Mouse (Mus musculus): ENCODE data around the gene Eif3l. TPM values are rescaled to one million over a fixed set of nuclear protein-coding genes. Genes with fewer than 3 reads are reported as not detected.

The Eif3l gene
- polyA plus RNA-seq, 1 experiment from 2014 or later: 177 TPM

- H3K9ac ChIP-seq: no peak overlapping the region
- no peak overlapping the region for H3K4me2 ChIP-seq
- H3K4me3 ChIP-seq: no peak overlapping the region
- H3K27ac ChIP-seq (replicated peaks): no peak overlapping the region
- ATAC-seq (ENCODE audit: low FRiP score, low read depth): no peak
- peaks cover 10% of the 10 kb centered on the region for H3K4me1 ChIP-seq (replicated peaks)
- WGBS: 95% methylated on average over 7 of the region's 7 CpGs
- no peaks in the 10 kb centered on the region for H3K9me3 ChIP-seq
- H3K27me3 ChIP-seq: no peaks in the 10 kb centered on the region
- H3K36me3 ChIP-seq: peaks cover 78% of the 10 kb centered on the region
Measured at GRCm38 (mm10) chr15:79056601-79057000, 18.4 kb upstream of the Eif3l start.

GRCm38 (mm10) chr15:79057850-79058249, 17.1 kb upstream of the Eif3l start:
- no peak overlapping the region for H3K4me2 ChIP-seq
- ATAC-seq (ENCODE audit: low FRiP score, low read depth): no peak
- H3K27ac ChIP-seq (replicated peaks): no peak overlapping the region
- H3K27me3 ChIP-seq: no peaks in the 10 kb centered on the region
- no peak overlapping the region for H3K9ac ChIP-seq
- no peaks in the 10 kb centered on the region for H3K9me3 ChIP-seq
- peaks cover 16% of the 10 kb centered on the region for H3K4me1 ChIP-seq (replicated peaks)
- H3K36me3 ChIP-seq: peaks cover 73% of the 10 kb centered on the region
- WGBS: 90% methylated on average over 6 of the region's 6 CpGs
- H3K4me3 ChIP-seq: no peak overlapping the region

- Histone ChIP-seq H3K4me2 (peak overlapping the region; percentile 79), H3K36me3 (peaks cover 42% of the 10 kb centered on the region)
- 85% methylated on average over 14 of the region's 14 CpGs for WGBS
Measured at GRCm38 (mm10) chr15:79060887-79061565, 14.0 kb upstream of the Eif3l start.

GRCm38 (mm10) chr15:79062376-79063159, 12.4 kb upstream of the Eif3l start, which contains the start of gene Ankrd54:
Ankrd54 (minus strand) TSS chr15:79062893.
- H3K4me2 ChIP-seq: peak within 1 kb of the TSS; percentile 79
- peaks cover 22% of the 10 kb centered on the region for H3K4me1 ChIP-seq (replicated peaks)
- peak within 1 kb of the TSS; percentile 83 for H3K27ac ChIP-seq (replicated peaks)
- ATAC-seq (ENCODE audit: low FRiP score, low read depth): peak; percentile 100
- peaks cover 27% of the 10 kb centered on the region for H3K36me3 ChIP-seq
- no peaks in the 10 kb centered on the region for H3K27me3 ChIP-seq
- WGBS: under 1% methylated on average over 80 of the region's 80 CpGs
- H3K4me3 ChIP-seq: peak within 1 kb of the TSS; percentile 70
- no peaks in the 10 kb centered on the region for H3K9me3 ChIP-seq
- peak within 1 kb of the TSS; percentile 79 for H3K9ac ChIP-seq

More at GRCm38 (mm10) chr15:79060887-79061565, 14.0 kb upstream of the Eif3l start:
- no peak for ATAC-seq (ENCODE audit: low FRiP score, low read depth)
- H3K27me3 ChIP-seq: no peaks in the 10 kb centered on the region
- no peaks in the 10 kb centered on the region for H3K9me3 ChIP-seq
- H3K4me3 ChIP-seq: no peak overlapping the region
- no peak overlapping the region for H3K9ac ChIP-seq
- no peak overlapping the region for H3K27ac ChIP-seq (replicated peaks)
- H3K4me1 ChIP-seq (replicated peaks): peaks cover 22% of the 10 kb centered on the region

GRCm38 (mm10) chr15:79063160-79063740, 11.7 kb upstream of the Eif3l start:
- Histone ChIP-seq H3K4me2 (peak overlapping the region; percentile 59), H3K9me3 (no peaks in the 10 kb centered on the region), H3K4me1 (replicated peaks) (peaks cover 22% of the 10 kb centered on the region), H3K4me3 (peak overlapping the region; percentile 35), H3K9ac (peak overlapping the region; percentile 35; the same call in 1 of the 2 replicates), H3K27ac (replicated peaks) (peak overlapping the region; percentile 68), H3K27me3 (no peaks in the 10 kb centered on the region), H3K36me3 (peaks cover 23% of the 10 kb centered on the region)
- 8% methylated on average over 14 of the region's 14 CpGs for WGBS
- no peak for ATAC-seq (ENCODE audit: low FRiP score, low read depth)

- Histone ChIP-seq H3K9ac (no peak overlapping the region), H3K4me2 (no peak overlapping the region), H3K27ac (replicated peaks) (no peak overlapping the region), H3K4me1 (replicated peaks) (peaks cover 22% of the 10 kb centered on the region), H3K9me3 (no peaks in the 10 kb centered on the region), H3K27me3 (no peaks in the 10 kb centered on the region), H3K4me3 (no peak overlapping the region), H3K36me3 (peaks cover 5% of the 10 kb centered on the region; the same call in 1 of the 2 replicates)
- ATAC-seq (ENCODE audit: low FRiP score, low read depth): no peak
- WGBS: 65% methylated on average over 8 of the region's 8 CpGs
Measured at GRCm38 (mm10) chr15:79065086-79065770, 9.8 kb upstream of the Eif3l start.

GRCm38 (mm10) chr15:79066276-79066675, 8.7 kb upstream of the Eif3l start:
- Histone ChIP-seq H3K27me3 (no peaks in the 10 kb centered on the region), H3K9me3 (no peaks in the 10 kb centered on the region), H3K9ac (no peak overlapping the region), H3K36me3 (no peaks in the 10 kb centered on the region), H3K4me3 (no peak overlapping the region), H3K27ac (replicated peaks) (no peak overlapping the region), H3K4me2 (no peak overlapping the region), H3K4me1 (replicated peaks) (peaks cover 15% of the 10 kb centered on the region)
- no peak for ATAC-seq (ENCODE audit: low FRiP score, low read depth)
- 62% methylated on average over 2 of the region's 2 CpGs for WGBS

- 82% methylated on average over 3 of the region's 3 CpGs for WGBS
- H3K4me1 ChIP-seq (replicated peaks): peaks cover 6% of the 10 kb centered on the region
- H3K27me3 ChIP-seq: no peaks in the 10 kb centered on the region
- no peak overlapping the region for H3K27ac ChIP-seq (replicated peaks)
- no peaks in the 10 kb centered on the region for H3K36me3 ChIP-seq
- no peak overlapping the region for H3K4me2 ChIP-seq
- no peak overlapping the region for H3K4me3 ChIP-seq
- ATAC-seq (ENCODE audit: low FRiP score, low read depth): no peak
- no peak overlapping the region for H3K9ac ChIP-seq
- no peaks in the 10 kb centered on the region for H3K9me3 ChIP-seq
Measured at GRCm38 (mm10) chr15:79067631-79068030, 7.3 kb upstream of the Eif3l start.

- Histone ChIP-seq H3K9me3 (no peaks in the 10 kb centered on the region), H3K4me2 (no peak overlapping the region), H3K27me3 (no peaks in the 10 kb centered on the region), H3K4me1 (replicated peaks) (peaks cover 3% of the 10 kb centered on the region), H3K9ac (no peak overlapping the region), H3K4me3 (no peak overlapping the region), H3K27ac (replicated peaks) (no peak overlapping the region), H3K36me3 (no peaks in the 10 kb centered on the region)
- WGBS: 80% methylated on average over 3 of the region's 3 CpGs
- no peak for ATAC-seq (ENCODE audit: low FRiP score, low read depth)
Measured at GRCm38 (mm10) chr15:79068416-79068815, 6.6 kb upstream of the Eif3l start.

- no peak for ATAC-seq (ENCODE audit: low FRiP score, low read depth)
- WGBS: 72% methylated on average over 5 of the region's 5 CpGs
- no peaks in the 10 kb centered on the region for H3K27me3 ChIP-seq
- peaks cover 14% of the 10 kb centered on the region for H3K4me1 ChIP-seq (replicated peaks)
- no peak overlapping the region for H3K9ac ChIP-seq
- no peaks in the 10 kb centered on the region for H3K9me3 ChIP-seq
- H3K4me2 ChIP-seq: no peak overlapping the region
- no peak overlapping the region for H3K4me3 ChIP-seq
- H3K36me3 ChIP-seq: peaks cover under 1% of the 10 kb centered on the region; the same call in 1 of the 2 replicates
- H3K27ac ChIP-seq (replicated peaks): no peak overlapping the region
Measured at GRCm38 (mm10) chr15:79071117-79072039, 3.6 kb upstream of the Eif3l start.

GRCm38 (mm10) chr15:79073752-79074151, 1.2 kb upstream of the Eif3l start:
- H3K9me3 ChIP-seq: no peaks in the 10 kb centered on the region
- ATAC-seq (ENCODE audit: low FRiP score, low read depth): no peak
- H3K4me1 ChIP-seq (replicated peaks): peaks cover 23% of the 10 kb centered on the region
- no peak overlapping the region for H3K4me3 ChIP-seq
- H3K27ac ChIP-seq (replicated peaks): no peak overlapping the region
- no peaks in the 10 kb centered on the region for H3K27me3 ChIP-seq
- no peak overlapping the region for H3K4me2 ChIP-seq
- peaks cover 20% of the 10 kb centered on the region for H3K36me3 ChIP-seq
- H3K9ac ChIP-seq: no peak overlapping the region

Data from hindbrain, embryonic 15.5 days (tissue).